Mouse (Mus musculus) MEL (cell line): ENCODE measurements around the gene Cacng2. TPM values are rescaled to one million over a fixed set of nuclear protein-coding genes. Genes with fewer than 3 reads are reported as not detected.

ENCODE experiments used
- DNase-seq: peaks from one replicate; pipeline ENCODE4 v3.0.0; 2011; ENCODE audit warnings: low read depth, low spot score
- H3K27ac ChIP-seq: 2 replicates; pipeline ENCODE4 v1.5.1; 2012; ENCODE audit warnings: low read depth, mild to moderate bottlenecking, control low read depth, low read length, moderate library complexity; ENCODE audit not compliant: control insufficient read depth
- H3K27me3 ChIP-seq, 2 experiments: fragments of 150-350 bp in 1 of 2; sonication (generic) in 1 of 2; 2 replicates each; pipeline ENCODE4 v1.6.1; 2012; ENCODE audit warnings: low read length in 2 of 2, mild to moderate bottlenecking in 2 of 2, improper control_type of control experiment in 1 of 2, moderate library complexity in 1 of 2; ENCODE audit not compliant: insufficient read depth in 2 of 2, control insufficient read depth in 1 of 2
- H3K36me3 ChIP-seq, 2 experiments: 2 replicates each; pipeline ENCODE4 v1.6.1; 2012 to 2014; ENCODE audit warnings: low read length in 2 of 2, improper control_type of control experiment in 1 of 2, inconsistent platforms in 1 of 2, mild to moderate bottlenecking in 1 of 2; ENCODE audit not compliant: insufficient read depth in 2 of 2, control insufficient read depth in 1 of 2
- H3K4me1 ChIP-seq, 2 experiments: fragments of 150-350 bp in 1 of 2; sonication (generic) in 1 of 2; 2 replicates each; pipeline ENCODE4 v1.6.1; 2012; ENCODE audit warnings: low read length in 2 of 2, improper control_type of control experiment in 1 of 2, mild to moderate bottlenecking in 1 of 2; ENCODE audit not compliant: insufficient read depth in 2 of 2, control insufficient read depth in 1 of 2
- H3K4me3 ChIP-seq, 2 experiments: fragments of 150-350 bp in 1 of 2; sonication (generic) in 1 of 2; 2 replicates each; pipeline ENCODE4 v1.5.1; 2012; ENCODE audit warnings: low read depth in 2 of 2, low read length in 2 of 2, mild to moderate bottlenecking in 2 of 2, moderate library complexity in 2 of 2, control low read depth in 1 of 2, improper control_type of control experiment in 1 of 2; ENCODE audit not compliant: control insufficient read depth in 1 of 2, insufficient read depth in 1 of 2
- H3K79me2 ChIP-seq: 2 replicates; pipeline ENCODE4 v1.6.1; 2012; ENCODE audit warnings: mild to moderate bottlenecking, low read length, moderate library complexity; ENCODE audit not compliant: control insufficient read depth, poor library complexity, insufficient read depth
- H3K9ac ChIP-seq: 2 replicates; pipeline ENCODE4 v1.6.1; 2012; ENCODE audit warnings: low read depth, mild to moderate bottlenecking, control low read depth, low read length, moderate library complexity; ENCODE audit not compliant: control insufficient read depth, poor library complexity, severe bottlenecking
- H3K9me3 ChIP-seq: fragments of 150-350 bp; sonication (generic); replicated peaks from 2 replicates; pipeline ENCODE4 v1.6.1; 2012; ENCODE audit warnings: mild to moderate bottlenecking, low read length, improper control_type of control experiment, moderate library complexity; ENCODE audit not compliant: insufficient read depth
- BHLHE40 ChIP-seq: IDR thresholded peaks from 2 replicates; pipeline ENCODE4 v1.6.1; 2012; ENCODE audit warnings: low read depth, mild to moderate bottlenecking, inconsistent platforms, low read length, improper control_type of control experiment, borderline replicate concordance
- CHD1 ChIP-seq: IDR thresholded peaks from 2 replicates; pipeline ENCODE4 v1.6.1; 2012; ENCODE audit warnings: low read depth, mild to moderate bottlenecking, inconsistent platforms, low read length, improper control_type of control experiment
- CHD2 ChIP-seq: IDR thresholded peaks from 2 replicates; pipeline ENCODE4 v1.6.1; 2011; ENCODE audit warnings: low read length, improper control_type of control experiment
- ELF1 ChIP-seq: IDR thresholded peaks from 2 replicates; pipeline ENCODE4 v1.6.1; 2014; ENCODE audit warnings: low read depth, mild to moderate bottlenecking, inconsistent platforms, low read length, improper control_type of control experiment, moderate library complexity
- EP300 ChIP-seq, 2 experiments: IDR thresholded peaks; 2 replicates each; pipeline ENCODE4 v1.6.1; 2011; ENCODE audit warnings: improper control_type of control experiment in 2 of 2, low read length in 2 of 2, low read depth in 1 of 2, mild to moderate bottlenecking in 1 of 2
- ETS1 ChIP-seq: IDR thresholded peaks from 2 replicates; pipeline ENCODE4 v1.6.1; 2012; ENCODE audit warnings: low read depth, mild to moderate bottlenecking, inconsistent platforms, low read length, improper control_type of control experiment, moderate library complexity
- GATA1 ChIP-seq: IDR thresholded peaks from 2 replicates; pipeline ENCODE4 v1.6.1; 2011; ENCODE audit warnings: low read depth, low read length, improper control_type of control experiment
- HCFC1 ChIP-seq: IDR thresholded peaks from 2 replicates; pipeline ENCODE4 v1.6.1; 2012; ENCODE audit warnings: low read depth, mild to moderate bottlenecking, inconsistent platforms, low read length, improper control_type of control experiment, moderate library complexity
- JUND ChIP-seq: IDR thresholded peaks from 2 replicates; pipeline ENCODE4 v1.6.1; 2011; ENCODE audit warnings: low read depth, mild to moderate bottlenecking, improper control_type of control experiment, low read length
- MAX ChIP-seq: IDR thresholded peaks from 2 replicates; pipeline ENCODE4 v1.6.1; 2011; ENCODE audit warnings: low read length, improper control_type of control experiment
- MEF2A ChIP-seq: IDR thresholded peaks from 2 replicates; pipeline ENCODE4 v1.6.1; 2014; ENCODE audit warnings: low read depth, mild to moderate bottlenecking, inconsistent platforms, low read length, improper control_type of control experiment; ENCODE audit not compliant: poor library complexity, insufficient replicate concordance, severe bottlenecking; ENCODE audit errors: extremely low read depth
- MXI1 ChIP-seq: IDR thresholded peaks from 2 replicates; pipeline ENCODE4 v1.6.1; 2011; ENCODE audit warnings: mild to moderate bottlenecking, low read depth, low read length, improper control_type of control experiment
- MYC ChIP-seq: IDR thresholded peaks from 2 replicates; pipeline ENCODE4 v1.6.1; 2011; ENCODE audit warnings: low read depth, mild to moderate bottlenecking, low read length, improper control_type of control experiment, moderate library complexity
- POLR2AphosphoS2 ChIP-seq: IDR thresholded peaks from 2 replicates; pipeline ENCODE4 v1.6.1; 2011; ENCODE audit warnings: low read length, improper control_type of control experiment
- POLR2AphosphoS5 ChIP-seq: IDR thresholded peaks from 2 replicates; pipeline ENCODE4 v1.6.1; 2012; ENCODE audit warnings: low read depth, borderline replicate concordance, mild to moderate bottlenecking, inconsistent platforms, low read length, moderate library complexity, mixed read lengths
- RCOR1 ChIP-seq: IDR thresholded peaks from 2 replicates; pipeline ENCODE4 v1.6.1; 2012; ENCODE audit warnings: low read depth, mild to moderate bottlenecking, inconsistent platforms, low read length, improper control_type of control experiment
- SIN3A ChIP-seq: IDR thresholded peaks from 2 replicates; pipeline ENCODE4 v1.6.1; 2012; ENCODE audit warnings: low read length, improper control_type of control experiment, inconsistent platforms
- TBP ChIP-seq: IDR thresholded peaks from 2 replicates; pipeline ENCODE4 v1.8.0; 2011; ENCODE audit warnings: low read depth, low read length, improper control_type of control experiment
- TCF12 ChIP-seq: IDR thresholded peaks from 2 replicates; pipeline ENCODE4 v1.6.1; 2014; ENCODE audit warnings: low read depth, mild to moderate bottlenecking, inconsistent platforms, low read length, improper control_type of control experiment, moderate library complexity
- UBTF ChIP-seq: IDR thresholded peaks from 2 replicates; pipeline ENCODE4 v1.6.1; 2012; ENCODE audit warnings: low read depth, mild to moderate bottlenecking, inconsistent platforms, low read length, improper control_type of control experiment, moderate library complexity, borderline replicate concordance; ENCODE audit not compliant: insufficient read depth
- ZKSCAN1 ChIP-seq: IDR thresholded peaks from 2 replicates; pipeline ENCODE4 v1.6.1; 2012; ENCODE audit warnings: low read depth, mild to moderate bottlenecking, inconsistent platforms, low read length, improper control_type of control experiment, moderate library complexity
- ZMIZ1 ChIP-seq: IDR thresholded peaks from 2 replicates; pipeline ENCODE4 v1.6.1; 2012; ENCODE audit warnings: low read depth, mild to moderate bottlenecking, inconsistent platforms, low read length, improper control_type of control experiment, moderate library complexity
- polyA plus RNA-seq, 2 experiments: library from polyadenylated mRNA; stranded (reverse) in 1 of 2; unstranded in 1 of 2; fragments of >175 nt in 1 of 2; fragments of >200 nt in 1 of 2; gene quantifications; 2 replicates each; pipeline versions ENCODE4 v1.2.1 to v1.2.4; 2012; ENCODE audit warnings: low replicate concordance in 2 of 2, low read depth in 1 of 2; ENCODE audit not compliant: insufficient read length in 2 of 2, insufficient read depth in 1 of 2, missing spikeins in 1 of 2
- total RNA-seq: library from RNA; depleted of rRNA; stranded (reverse); fragments of 300-350 nt; gene quantifications from 2 replicates; pipeline ENCODE4 v1.2.3, GENCODE M21; 2012

Cacng2 gene
- total and polyA plus RNA-seq, 3 experiments: not detected

GRCm38 (mm10) chr15:77979427-77979865 lies 140.4 kb downstream of the Cacng2 start:
- Histone ChIP-seq H3K27ac (no peak overlapping the region), H3K4me1 (peaks cover 1 to 14% of the 10 kb centered on the region in 2 experiments; a peak in 3 of 4 replicates), H3K4me3 (no peak overlapping the region), H3K9me3 (no peaks in the 10 kb centered on the region), H3K79me2 (no peaks in the 10 kb centered on the region), H3K36me3 (peaks cover 0 to 7% of the 10 kb centered on the region in 2 experiments; a peak in 2 of 4 replicates), H3K27me3 (0 out of 4 replicates have a peak, but pooled peaks cover 0 to 2% of the 10 kb centered on the region in 2 experiments), H3K9ac (no peak overlapping the region)
- no peak for DNase-seq
- no peak for TF ChIP-seq ETS1
- no peak for TF ChIP-seq ZKSCAN1
- no peak for TF ChIP-seq MXI1
- TF ChIP-seq TBP: no peak

GRCm38 (mm10) chr15:77977663-77978062 lies 142.2 kb downstream of the Cacng2 start:
- Histone ChIP-seq H3K27ac (no peak overlapping the region), H3K79me2 (no peaks in the 10 kb centered on the region), H3K4me3 (no peak overlapping the region), H3K9me3 (no peaks in the 10 kb centered on the region), H3K27me3 (0 out of 4 replicates have a peak, but pooled peaks cover 0 to 2% of the 10 kb centered on the region in 2 experiments), H3K9ac (no peak overlapping the region), H3K4me1 (peaks cover 5 to 26% of the 10 kb centered on the region in 2 experiments), H3K36me3 (peaks cover 0 to 19% of the 10 kb centered on the region in 2 experiments; a peak in 2 of 4 replicates)
- peak; percentile 49 for DNase-seq
- TF ChIP-seq ZKSCAN1 (no peak), ELF1 (no peak), MAX (peak; percentile 89), ZMIZ1 (no peak), CHD1 (no peak), TCF12 (no peak), POLR2AphosphoS2 (no peak), UBTF (no peak), JUND (no peak), POLR2AphosphoS5 (no peak), MXI1 (peak; percentile 76; the same call in 1 of the 2 replicates), GATA1 (peak; percentile 40; the same call in 1 of the 2 replicates), MYC (0 out of 2 replicates have a peak, but pooled peaks have one; percentile 62), SIN3A (peak; percentile 35; the same call in 1 of the 2 replicates), MEF2A (no peak), HCFC1 (no peak), CHD2 (no peak), ETS1 (0 out of 2 replicates have a peak, but pooled peaks have one; percentile 20), BHLHE40 (peak; percentile 16; the same call in 1 of the 2 replicates), EP300 (IDR thresholded peaks at IDR 0.05; ENCODE audit: low read depth in 1 of 2, low read length in 2 of 2) (0 out of 4 replicates have a peak, but pooled peaks of 1 of the 2 experiments have one; percentile 9), RCOR1 (no peak)
